Mouse (Mus musculus): ENCODE results near the gene Foxn3.

DNA sequence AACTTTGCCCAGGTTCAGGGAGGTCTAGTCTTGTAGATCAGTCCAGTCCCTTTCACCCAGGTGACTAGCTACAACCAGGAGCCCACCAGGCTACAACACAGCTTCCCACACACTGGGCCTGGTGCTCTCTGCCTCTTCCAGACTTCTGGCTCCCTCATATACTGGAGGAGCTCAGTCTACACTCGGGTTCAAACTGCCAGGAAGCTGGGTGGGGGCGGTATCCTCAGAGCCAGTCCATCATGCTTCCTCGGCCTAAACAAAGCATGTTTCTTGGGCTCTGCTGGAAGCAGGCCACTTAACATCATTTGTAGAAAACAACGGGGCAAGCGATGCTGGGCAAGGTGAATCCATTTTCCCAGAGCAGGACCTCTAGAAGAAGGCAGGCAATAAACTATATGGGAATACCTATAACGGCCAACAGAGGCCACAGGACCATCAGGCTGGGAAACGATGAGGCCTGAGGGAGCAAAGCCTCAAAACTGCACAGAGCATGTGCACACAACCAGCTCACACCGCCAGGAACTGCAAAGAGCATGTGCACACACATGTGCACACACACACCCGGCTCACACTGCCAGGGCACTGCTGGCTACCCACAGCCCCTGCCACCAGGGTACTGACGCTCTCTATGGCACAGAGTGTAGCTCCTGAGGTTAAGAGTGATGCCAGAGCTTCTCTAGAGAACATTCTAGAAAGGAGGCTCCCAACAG, 214.3 kb downstream of the Foxn3 start:
- no peak for TF ChIP-seq POLR2A (IDR thresholded peaks at IDR 0.05; ENCODE audit: insufficient read depth, low read length)
- no peak for TF ChIP-seq CTCF (IDR thresholded peaks at IDR 0.05; ENCODE audit: low read depth, low read length)
- TF ChIP-seq EP300 (IDR thresholded peaks at IDR 0.05; ENCODE audit: insufficient read depth, low read depth, low read length): no peak

Data from ES-Bruce4 (cell line).